Mouse (Mus musculus): ENCODE data around the gene Zc3h12d.
"Not testable (repeated sequence)": the region's sequence is repeated elsewhere in the genome, so short reads cannot be mapped to it uniquely, and the experiment has no call there.

Zc3h12d gene

DNA sequence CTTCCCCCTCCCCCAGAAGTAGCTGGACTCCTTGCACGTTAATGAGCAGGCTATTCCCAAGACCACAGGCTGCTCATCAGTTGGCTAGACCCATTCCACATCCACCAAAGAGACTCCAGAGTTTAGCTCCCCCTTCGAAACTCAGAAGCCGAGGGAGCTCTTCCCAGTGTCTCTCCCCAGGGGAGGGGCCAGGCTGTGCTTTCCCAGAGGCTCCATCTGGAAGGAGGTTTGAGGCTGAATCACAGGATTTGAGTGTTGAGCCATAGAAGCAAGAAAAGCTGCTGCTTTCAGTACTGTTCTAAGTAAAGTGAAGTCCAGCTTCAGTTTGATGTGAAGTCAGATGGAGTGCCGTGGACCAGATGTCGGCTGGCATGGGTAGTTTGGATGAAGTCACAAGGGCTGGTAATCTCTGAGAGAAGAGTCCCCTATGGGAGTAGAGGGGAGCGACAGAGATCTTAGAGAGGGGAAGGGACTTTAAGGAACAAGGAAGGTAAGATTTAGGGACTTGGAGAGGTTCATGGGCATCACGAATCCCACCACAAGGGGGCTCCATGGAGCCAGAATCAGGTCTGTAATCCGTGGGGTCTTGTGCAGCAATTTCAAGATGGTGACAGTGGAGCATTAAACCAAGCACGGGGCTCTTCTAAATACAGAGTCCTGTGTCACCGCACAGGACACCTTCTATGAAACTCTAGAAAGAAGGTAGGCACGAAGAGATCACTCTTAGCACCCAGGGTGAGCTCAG, 38.5 kb downstream of the Zc3h12d start:
- DNase-seq (ENCODE audit: extremely low spot score, low read depth, low spot score) = no peak

DNA sequence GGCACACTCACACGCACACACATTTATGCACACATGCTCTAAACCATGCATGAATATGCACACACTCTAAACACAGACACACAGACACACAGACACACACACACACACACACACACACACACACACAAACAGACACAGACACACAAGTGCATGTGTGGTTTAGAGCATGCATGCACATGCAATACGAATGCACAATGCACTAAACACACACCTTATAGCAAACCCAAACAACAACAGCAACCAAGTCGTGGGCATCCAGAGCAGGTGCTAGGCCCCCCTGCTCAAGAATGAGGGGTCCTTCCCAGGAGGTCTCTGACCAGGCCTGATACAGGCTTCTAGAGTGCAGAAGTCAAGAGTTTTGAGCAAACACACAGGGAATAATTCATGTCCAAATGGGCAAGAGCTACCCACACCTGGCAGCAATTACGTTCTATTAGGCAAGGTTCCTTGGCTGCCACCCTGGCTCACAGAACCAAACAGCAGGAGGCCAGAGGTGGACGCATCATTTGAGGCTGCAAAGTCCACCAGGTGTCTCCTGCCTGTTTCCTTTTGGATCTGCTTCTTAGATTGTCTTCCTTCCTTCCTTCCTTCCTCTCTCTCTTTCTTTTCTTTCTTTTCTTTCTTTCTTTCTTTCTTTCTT, 39.2 kb downstream of the Zc3h12d start:
- no peak for DNase-seq (ENCODE audit: extremely low spot score, low read depth, low spot score)

DNA sequence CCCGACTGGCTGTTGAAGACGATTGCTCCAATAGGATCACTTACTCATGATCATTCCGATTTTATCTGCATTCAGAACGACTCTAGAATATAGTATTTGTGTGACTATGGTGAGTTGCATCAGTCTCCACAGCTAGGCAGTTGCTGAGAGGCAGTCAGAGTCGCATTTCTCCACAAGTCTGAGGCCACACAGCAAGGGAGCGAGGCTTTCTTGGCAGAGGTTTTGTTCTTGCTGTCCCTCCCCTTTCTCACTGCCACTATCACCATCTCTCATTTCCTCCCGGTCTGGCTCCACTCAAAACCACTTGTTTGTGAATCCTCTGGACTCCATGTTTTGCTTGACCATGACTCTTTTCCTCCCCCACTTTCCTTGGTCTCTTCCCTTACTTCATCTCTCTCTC, 41.9 kb downstream of the Zc3h12d start:
- DNase-seq (ENCODE audit: extremely low spot score, low read depth, low spot score) = no peak

DNA sequence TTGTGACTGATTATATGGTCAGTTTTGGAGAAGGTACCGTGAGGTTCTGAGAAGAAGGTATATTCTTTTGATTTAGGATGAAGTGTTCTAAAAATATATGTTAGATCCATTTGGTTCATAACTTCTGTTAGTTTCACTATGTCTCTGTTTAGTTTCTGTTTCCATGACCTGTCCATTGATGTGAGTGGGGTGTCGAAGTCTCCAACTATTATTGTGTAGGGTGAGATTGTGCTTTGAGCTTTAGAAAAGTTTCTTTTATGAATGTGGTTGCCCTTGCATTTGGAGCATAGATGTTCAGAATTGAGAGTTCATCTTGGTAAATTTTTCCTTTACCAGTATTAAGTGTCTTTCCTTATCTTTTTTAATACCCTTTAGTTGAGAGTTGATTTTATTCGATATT, 48.0 kb downstream of the Zc3h12d start:
- DNase-seq (ENCODE audit: extremely low spot score, low read depth, low spot score) = not testable (repeated sequence)

DNA sequence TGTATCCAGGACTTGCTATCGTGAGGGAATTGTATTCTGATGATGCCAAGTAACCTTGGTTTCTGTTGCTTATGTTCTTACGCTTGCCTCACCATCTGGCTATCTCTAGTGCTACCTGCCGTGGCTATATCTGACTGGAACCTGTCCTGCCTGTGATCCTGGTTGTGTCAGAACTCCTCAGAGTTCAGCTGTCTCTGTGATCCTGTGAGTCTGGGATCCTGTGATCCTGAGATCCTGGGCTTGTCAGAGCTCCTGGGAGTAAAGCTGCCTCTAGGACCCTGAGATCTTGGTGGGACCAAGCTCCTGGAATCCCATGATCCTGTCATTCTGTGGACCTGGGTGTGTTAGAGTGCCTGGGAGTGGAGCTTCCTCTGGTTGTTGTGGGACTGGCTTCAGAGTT, 49.7 kb downstream of the Zc3h12d start:
- DNase-seq (ENCODE audit: extremely low spot score, low read depth, low spot score) = no peak

DNA sequence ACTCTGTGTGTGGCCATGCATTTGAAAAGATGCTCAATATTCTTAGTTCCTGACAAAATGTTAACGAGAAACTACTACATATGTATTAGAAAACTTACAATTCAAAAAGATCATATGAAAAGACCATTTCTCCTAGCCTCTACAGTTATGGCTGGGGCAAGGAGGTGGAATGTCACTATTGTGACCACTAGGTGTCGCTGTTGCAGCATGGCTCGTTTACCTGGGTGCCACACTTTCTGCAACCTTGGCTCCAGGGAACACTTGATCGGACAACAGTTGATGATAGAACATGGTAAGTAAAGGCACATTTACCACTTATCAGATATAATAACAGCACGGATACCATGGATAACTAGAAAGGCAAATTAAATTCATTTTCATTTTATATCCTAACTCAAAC, 51.3 kb downstream of the Zc3h12d start:
- peak; percentile 42 for DNase-seq (ENCODE audit: extremely low spot score, low read depth, low spot score)

DNA sequence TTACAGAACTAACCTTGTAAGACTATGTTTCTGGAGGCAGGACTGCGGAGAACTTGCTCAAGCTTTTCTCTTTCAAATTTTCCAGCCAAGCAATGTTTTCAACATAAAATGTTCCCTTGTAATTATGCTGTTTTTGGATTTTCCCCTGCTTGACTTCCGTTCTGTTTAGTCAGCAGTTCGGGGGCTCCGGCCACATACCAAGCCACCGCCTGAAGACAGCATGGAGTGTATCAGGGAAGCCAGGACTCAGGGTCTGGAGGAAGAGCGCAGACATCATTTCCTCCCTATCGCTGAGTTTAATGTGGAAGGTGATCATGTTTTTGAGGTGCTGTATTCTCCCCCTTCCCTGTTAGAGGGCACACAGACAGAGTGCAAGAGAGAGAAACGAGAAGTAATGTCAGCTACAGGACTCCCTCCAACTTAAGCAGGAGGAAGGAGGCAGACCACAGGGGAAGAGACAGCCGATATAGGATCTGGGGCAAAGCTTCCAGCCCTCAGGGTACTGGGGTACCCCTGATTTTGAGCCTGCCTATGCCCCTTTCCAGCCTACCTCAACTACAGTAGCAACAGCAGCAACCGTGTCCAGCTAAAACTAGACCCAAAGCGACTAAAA, 56.1 kb downstream of the Zc3h12d start:
- no peak for DNase-seq (ENCODE audit: extremely low spot score, low read depth, low spot score)

DNA sequence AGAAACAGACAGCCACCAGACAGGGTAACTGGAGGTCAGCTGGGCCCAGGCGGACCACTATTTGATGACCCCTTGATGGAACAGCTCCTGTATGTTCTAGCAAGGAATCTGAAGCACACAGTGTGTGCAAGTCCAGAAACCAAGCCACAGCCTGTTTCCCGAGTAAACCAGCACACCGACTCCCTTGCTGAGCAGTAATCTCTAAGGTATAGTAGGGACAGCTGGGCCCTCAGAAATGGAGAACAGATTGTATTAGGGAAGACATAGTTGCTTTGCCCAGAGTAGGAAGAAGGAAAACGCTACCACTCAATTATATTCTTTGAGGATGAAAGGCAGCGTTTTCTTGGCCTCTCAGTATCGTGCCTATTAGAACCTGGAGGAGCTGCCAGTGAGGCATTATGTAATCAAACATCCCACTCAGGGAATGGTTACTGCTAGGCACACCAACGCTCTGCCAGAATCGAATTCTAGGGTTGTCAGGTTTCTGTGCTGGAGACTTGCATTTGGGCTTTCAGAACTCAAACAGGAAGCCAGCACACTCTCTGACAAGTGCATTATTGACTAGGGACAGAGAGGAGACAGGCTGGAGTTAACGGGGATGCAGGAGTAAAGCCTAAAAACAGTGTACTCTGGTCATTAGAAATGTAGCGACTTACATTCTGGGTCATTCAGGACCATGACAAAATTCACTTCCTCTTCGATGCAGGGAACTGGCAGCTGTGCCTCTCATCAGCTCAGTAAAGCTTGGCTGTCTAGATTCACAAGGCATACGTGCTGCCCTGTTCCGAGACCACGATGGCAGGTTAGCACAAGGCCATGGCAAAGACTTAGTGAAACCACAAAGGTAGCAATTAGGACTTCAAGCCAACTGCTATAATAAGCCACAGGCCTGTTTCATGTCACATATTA, 68.7 kb downstream of the Zc3h12d start:
- no peak for DNase-seq (ENCODE audit: extremely low spot score, low read depth, low spot score)

DNA sequence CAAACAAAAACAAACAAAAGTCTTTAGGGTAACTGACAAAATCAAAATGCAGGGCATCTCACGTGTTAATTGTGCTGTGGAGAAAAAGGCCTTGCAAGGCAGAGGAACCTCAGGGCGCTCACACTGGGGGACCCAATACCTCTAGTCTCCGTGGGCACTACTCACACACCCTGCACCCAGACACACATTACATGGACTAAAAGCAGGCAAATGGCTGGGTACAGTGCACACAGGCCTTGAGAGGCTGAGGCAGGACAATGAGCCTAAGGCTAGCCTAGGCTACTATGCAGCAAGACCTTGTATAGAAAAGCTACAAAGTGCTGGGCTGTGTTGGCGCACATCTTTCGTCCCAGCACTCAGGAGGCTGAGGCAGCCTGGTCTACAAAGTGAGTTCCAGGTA, 71.9 kb downstream of the Zc3h12d start:
- no peak for DNase-seq (ENCODE audit: extremely low spot score, low read depth, low spot score)

DNA sequence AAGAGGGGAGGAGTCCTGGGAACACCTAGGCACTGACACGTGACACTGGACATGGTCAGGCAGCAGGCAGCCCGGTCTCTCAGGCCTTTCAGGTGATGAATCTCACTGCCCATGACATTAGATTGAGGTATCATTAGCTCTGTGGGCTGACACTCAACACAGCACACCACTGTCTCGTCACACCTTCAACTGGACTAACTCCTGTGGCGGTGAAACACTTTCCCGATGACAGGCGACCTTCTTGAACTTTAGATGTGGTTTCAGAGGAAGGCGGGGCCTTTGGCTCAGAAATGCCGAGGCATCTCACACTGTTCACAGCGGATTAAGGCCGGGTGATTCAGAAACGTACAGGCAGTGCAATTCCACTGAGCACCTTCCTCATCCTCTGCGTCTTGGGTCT, 74.9 kb downstream of the Zc3h12d start:
- DNase-seq (ENCODE audit: extremely low spot score, low read depth, low spot score) = no peak

DNA sequence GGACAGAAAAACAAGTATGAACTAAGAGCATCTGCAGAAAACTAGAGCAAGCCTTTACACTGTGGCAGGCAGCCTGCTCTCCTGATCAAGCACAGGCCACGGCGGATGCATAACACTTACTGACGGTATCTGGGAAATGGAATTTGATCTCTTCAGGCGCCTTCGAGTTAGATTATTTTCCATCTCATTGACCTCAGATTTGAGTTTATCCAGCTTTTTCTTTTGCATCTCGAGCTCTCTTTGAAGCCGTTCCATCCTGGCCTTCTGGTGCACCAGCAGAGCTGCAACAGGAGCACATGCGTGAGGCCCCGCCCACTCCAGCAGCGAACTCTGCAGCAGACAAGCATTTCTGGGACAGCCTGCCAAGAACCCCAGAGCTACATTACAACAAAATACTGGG, 79.0 kb downstream of the Zc3h12d start:
- DNase-seq (ENCODE audit: extremely low spot score, low read depth, low spot score) = no peak
